Comparison of ENCODE assay signal across 14 mouse cellular contexts in the genomic region with DNA sequence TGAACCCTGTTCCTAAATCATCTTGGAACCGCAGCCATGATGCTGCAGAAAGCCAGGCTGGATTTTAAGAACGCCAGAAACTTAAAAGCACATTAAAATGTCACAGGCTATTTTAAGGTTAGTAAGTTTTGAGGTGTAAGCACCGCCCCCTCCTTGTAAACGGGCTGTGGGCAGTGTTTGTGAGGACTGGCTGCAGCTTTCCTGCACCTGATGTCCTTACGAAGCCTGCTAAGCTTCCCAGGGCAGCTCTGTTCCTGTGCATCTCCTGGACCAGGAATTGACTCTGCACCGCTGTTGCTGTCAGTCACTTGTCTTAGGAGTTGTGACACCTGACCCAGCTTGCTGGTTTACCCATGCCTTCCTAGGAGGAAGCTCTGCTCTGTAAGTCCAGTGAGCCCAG. TPM values are rescaled to one million over a fixed set of nuclear protein-coding genes. Genes with fewer than 3 reads are reported as not detected.
"Had no signal": no experiment of that assay in that cellular context is flagged by ENCODE, and none has a peak within 500 bp of the region (broad histone marks: within the 10 kb centered on the region; RNA-seq: fewer than 3 reads in every experiment).

No protein-coding gene starts in this region.

- H3K4me2 ChIP-seq: limb, embryonic 13.5 days; neural tube, embryonic 12.5 days had no signal

- H3K9ac ChIP-seq: limb, embryonic 13.5 days; liver, embryonic 14.5 days; neural tube, embryonic 12.5 days had no signal

- DNase-seq: kidney, adult 18-20 months; kidney, postnatal 14 days; layer of hippocampus, adult 9-11 months; layer of hippocampus, postnatal 36 days; lung, adult 18-20 months; midbrain, embryonic 14.5 days; spleen, adult 18-20 months; thymus, postnatal 4 days had no signal

- H3K36me3 ChIP-seq: limb, embryonic 13.5 days; neural tube, embryonic 12.5 days had no signal

- H3K9me3 ChIP-seq: limb, embryonic 13.5 days; neural tube, embryonic 12.5 days had no signal

- H3K4me3 ChIP-seq: limb, embryonic 13.5 days; neural tube, embryonic 12.5 days had no signal

- H3K27ac ChIP-seq: limb, embryonic 13.5 days; liver, embryonic 14.5 days; neural tube, embryonic 12.5 days had no signal

- H3K27me3 ChIP-seq: limb, embryonic 13.5 days; neural tube, embryonic 12.5 days had no signal

RNA-seq across cellular contexts. Expression of a gene that starts 24.8 kb away (rescaled TPM):
- total RNA-seq: liver, adult 2 months; megakaryocyte-erythroid progenitor cell, adult 5-6 weeks; neutrophil, adult 5-6 weeks had no signal
- polyA plus RNA-seq: liver, adult 2 months had no signal
